Mouse (Mus musculus): ENCODE measurements around the gene Olfr1251. TPM values are rescaled to one million over a fixed set of nuclear protein-coding genes. Genes with fewer than 3 reads are reported as not detected.

Olfr1251 gene
- not detected in 2 replicates for polyA plus RNA-seq (2015; fragmentation: Nextera tagmentation; extraction: Ambion mirVana)

GRCm38 (mm10) chr2:89671836-89672235, at the start of gene Olfr1251:
Gene Olfr1251 (minus strand): TSS chr2:89671936.

DNA sequence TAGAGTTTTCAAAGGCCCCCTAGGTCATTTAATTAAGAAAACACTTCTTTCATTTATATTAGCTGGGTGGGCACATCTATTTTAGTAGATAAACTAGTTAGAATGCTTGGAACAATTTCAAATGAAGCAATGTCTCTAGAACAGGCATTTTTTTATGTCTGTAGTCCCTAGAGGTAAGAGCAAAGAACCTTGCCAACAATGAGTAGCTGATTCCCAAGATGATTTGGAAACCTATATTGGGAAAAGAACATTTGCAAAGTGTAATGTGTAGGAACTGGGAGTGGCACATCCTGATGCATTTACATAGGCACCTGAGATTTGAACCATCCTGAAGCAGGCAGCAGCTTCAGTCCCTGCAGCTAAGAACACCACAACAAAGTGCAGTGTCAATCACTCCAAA, 10.4 kb downstream of the Olfr1251 start, which contains the start of gene Olfr1250:
TSS of gene Olfr1250 (minus strand) at position 101 of the 400 bp plus-strand sequence.

DNA sequence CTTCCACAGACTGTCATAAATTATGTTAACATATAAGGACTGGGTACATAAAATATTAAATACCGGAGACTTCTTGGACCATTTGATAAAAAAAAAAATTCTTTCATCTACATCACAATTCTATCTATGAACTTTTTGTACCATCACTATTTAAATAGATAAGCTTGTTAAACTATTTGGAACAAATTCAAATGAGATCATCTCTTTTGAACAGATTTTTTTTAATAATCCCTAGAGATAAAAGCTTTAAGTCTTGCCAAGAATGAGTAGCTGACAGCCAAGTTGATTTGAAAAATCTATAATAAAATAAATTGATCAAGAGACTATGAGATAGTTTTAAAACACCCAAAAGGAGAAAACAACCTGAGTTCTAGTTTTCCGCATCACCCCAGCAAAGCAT, 36.9 kb downstream of the Olfr1251 start, which contains the start of gene Olfr1249:
TSS of gene Olfr1249 (minus strand) at position 101 of the 400 bp plus-strand sequence.

DNA sequence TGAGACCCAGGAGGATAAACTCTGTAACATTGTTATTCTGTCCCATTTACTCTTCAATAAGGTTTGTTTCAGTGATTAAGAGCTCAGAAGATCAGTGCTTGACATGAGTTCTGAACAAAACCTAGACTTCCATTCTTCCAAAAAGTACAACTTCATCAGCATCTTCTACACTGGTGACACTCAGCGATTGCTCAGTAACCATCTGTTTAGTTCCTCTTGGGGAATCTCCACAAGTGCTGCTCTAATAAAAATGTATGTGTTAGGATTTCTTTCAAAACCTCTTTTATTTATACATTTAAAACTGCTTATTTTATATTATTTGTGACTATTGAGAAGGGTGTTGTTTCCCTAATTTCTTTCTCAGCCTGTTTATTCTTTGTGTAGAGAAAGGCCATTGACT, 53.6 kb downstream of the Olfr1251 start, which contains the start of gene Olfr1248:
TSS of gene Olfr1248 (minus strand) at position 101 of the 400 bp plus-strand sequence.

Other genes starting within 250 kb of the Olfr1251 start
- gene Olfr1240, start 228.9 kb downstream of the Olfr1251 start, polyA plus RNA-seq (2015; fragmentation: Nextera tagmentation; extraction: Ambion mirVana) = not detected in 2 replicates
- not detected in 2 replicates for gene Olfr1241, start 184.8 kb downstream of the Olfr1251 start, polyA plus RNA-seq (2015; fragmentation: Nextera tagmentation; extraction: Ambion mirVana)
- gene Olfr1242, start 173.6 kb downstream of the Olfr1251 start, polyA plus RNA-seq (2015; fragmentation: Nextera tagmentation; extraction: Ambion mirVana) = not detected in 2 replicates
- gene Olfr1243, start 140.4 kb downstream of the Olfr1251 start, polyA plus RNA-seq (2015; fragmentation: Nextera tagmentation; extraction: Ambion mirVana) = not detected in 2 replicates
- gene Olfr1245, start 93.5 kb downstream of the Olfr1251 start, polyA plus RNA-seq (2015; fragmentation: Nextera tagmentation; extraction: Ambion mirVana) = not detected in 2 replicates
- gene Olfr1246, start 78.8 kb downstream of the Olfr1251 start, polyA plus RNA-seq (2015; fragmentation: Nextera tagmentation; extraction: Ambion mirVana) = not detected in 2 replicates
- not detected in 2 replicates for gene Olfr1247, start 57.8 kb downstream of the Olfr1251 start, polyA plus RNA-seq (2015; fragmentation: Nextera tagmentation; extraction: Ambion mirVana)
- gene Olfr1248, start 53.7 kb downstream of the Olfr1251 start, polyA plus RNA-seq (2015; fragmentation: Nextera tagmentation; extraction: Ambion mirVana) = not detected in 2 replicates
- gene Olfr1249, start 37.0 kb downstream of the Olfr1251 start, polyA plus RNA-seq (2015; fragmentation: Nextera tagmentation; extraction: Ambion mirVana) = not detected in 2 replicates
- not detected in 2 replicates for gene Olfr1250, start 10.5 kb downstream of the Olfr1251 start, polyA plus RNA-seq (2015; fragmentation: Nextera tagmentation; extraction: Ambion mirVana)
- gene Olfr1252, start 53.1 kb upstream of the Olfr1251 start, polyA plus RNA-seq (2015; fragmentation: Nextera tagmentation; extraction: Ambion mirVana) = not detected in 2 replicates
- gene Olfr1253, start 85.2 kb upstream of the Olfr1251 start, polyA plus RNA-seq (2015; fragmentation: Nextera tagmentation; extraction: Ambion mirVana) = not detected in 2 replicates
- gene Olfr1254, start 121.7 kb upstream of the Olfr1251 start, polyA plus RNA-seq (2015; fragmentation: Nextera tagmentation; extraction: Ambion mirVana) = not detected in 2 replicates
- gene Olfr1255, start 140.1 kb upstream of the Olfr1251 start, polyA plus RNA-seq (2015; fragmentation: Nextera tagmentation; extraction: Ambion mirVana) = not detected in 2 replicates
- not detected in 2 replicates for gene Olfr1256, start 169.6 kb upstream of the Olfr1251 start, polyA plus RNA-seq (2015; fragmentation: Nextera tagmentation; extraction: Ambion mirVana)
- gene Olfr48, start 176.3 kb upstream of the Olfr1251 start, polyA plus RNA-seq (2015; fragmentation: Nextera tagmentation; extraction: Ambion mirVana) = not detected in 2 replicates
- gene Olfr1257, start 206.5 kb upstream of the Olfr1251 start, polyA plus RNA-seq (2015; fragmentation: Nextera tagmentation; extraction: Ambion mirVana) = not detected in 2 replicates